Mouse (Mus musculus) neural tube, embryonic 14.5 days (tissue): ENCODE measurements around the gene St8sia4. TPM values are rescaled to one million over a fixed set of nuclear protein-coding genes. Genes with fewer than 3 reads are reported as not detected.

Experiments
- ATAC-seq: fragments of 200-750 bp; cut with Nextera tagmentation; 2 replicates; pipeline ENCODE4 v1.8.0; 2017; ENCODE audit warnings: low read depth, mild to moderate bottlenecking, moderate TSS enrichment, moderate library complexity
- H3K27ac ChIP-seq: fragments of 300-500 bp; sonication (generic); 2 replicates; pipeline ENCODE4 v1.5.1; 2014; ENCODE audit warnings: low read depth, mild to moderate bottlenecking, control low read depth, low read length, moderate library complexity, mixed read lengths
- H3K27me3 ChIP-seq: fragments of 300-500 bp; sonication (generic); 2 replicates; pipeline ENCODE4 v1.6.1; 2014; ENCODE audit warnings: low read length; ENCODE audit not compliant: control insufficient read depth, insufficient read depth
- H3K36me3 ChIP-seq: fragments of 300-500 bp; sonication (generic); 2 replicates; pipeline ENCODE4 v1.6.1; 2014; ENCODE audit warnings: low read length, mixed read lengths; ENCODE audit not compliant: control insufficient read depth, insufficient read depth
- H3K4me1 ChIP-seq: fragments of 300-500 bp; sonication (generic); 2 replicates; pipeline ENCODE4 v1.6.1; 2014; ENCODE audit warnings: low read length; ENCODE audit not compliant: control insufficient read depth, insufficient read depth
- H3K4me2 ChIP-seq: fragments of 300-500 bp; sonication (generic); 2 replicates; pipeline ENCODE4 v1.6.1; 2014; ENCODE audit warnings: mild to moderate bottlenecking, low read depth, low read length, control low read depth
- H3K4me3 ChIP-seq: fragments of 300-500 bp; sonication (generic); 2 replicates; pipeline ENCODE4 v1.5.1; 2014; ENCODE audit warnings: low read depth, low read length, control low read depth, mixed read lengths
- H3K9ac ChIP-seq: fragments of 300-500 bp; sonication (generic); replicated peaks from 2 replicates; pipeline ENCODE4 v1.6.1; 2014; ENCODE audit warnings: low read depth, mild to moderate bottlenecking, control low read depth, low read length, mixed read lengths
- H3K9me3 ChIP-seq: fragments of 300-500 bp; sonication (generic); 2 replicates; pipeline ENCODE4 v1.6.1; 2016; ENCODE audit warnings: low read length; ENCODE audit not compliant: control insufficient read depth
- WGBS: fragments of 180-500 bp; shearing (Covaris S2); extraction: QIAGEN DNeasy Blood & Tissue Kit; methylation state at CpG from one replicate; pipeline ENCODE4 v1.1.7; 2014; 5-methylcytosine and 5-hydroxymethylcytosine counted together
- polyA plus RNA-seq: library from polyadenylated mRNA; unstranded; fragments of >200 nt; fragmentation: Nextera tagmentation; extraction: Ambion mirVana; gene quantifications from 2 replicates; pipeline ENCODE4 v1.2.1, GENCODE M21; 2014

The St8sia4 gene
- polyA plus RNA-seq, 1 experiment from 2014 or later = 50.1 TPM

DNA sequence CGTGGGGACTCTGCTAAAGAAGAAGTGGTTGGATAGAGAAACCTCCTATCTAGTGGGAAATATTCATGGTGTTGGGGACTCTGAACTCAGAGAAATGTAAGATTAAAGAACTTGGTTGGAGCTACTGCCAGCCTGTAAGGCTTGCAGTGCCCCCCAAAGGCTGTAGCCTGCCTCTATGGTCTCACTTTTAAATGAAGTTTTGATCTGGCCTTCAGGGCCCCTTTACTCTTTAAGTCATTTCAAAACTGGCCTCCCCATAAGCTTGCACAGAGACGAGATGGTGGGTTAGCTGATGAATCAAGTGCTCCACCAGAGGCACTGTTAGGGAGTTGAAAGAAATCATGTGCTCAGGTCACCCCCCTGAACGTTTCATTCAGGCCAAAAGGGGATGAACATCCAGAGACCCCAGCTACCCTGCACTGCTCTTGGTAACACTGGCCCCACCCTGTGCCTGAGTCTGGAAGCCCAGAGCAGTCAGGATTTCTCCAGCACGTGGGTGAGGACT is 3.0 kb downstream of the St8sia4 start:
- Histone ChIP-seq H3K27ac (peak overlapping the region; percentile 65; the same call in 1 of the 2 replicates), H3K27me3 (no peaks in the 10 kb centered on the region), H3K9me3 (no peaks in the 10 kb centered on the region), H3K4me2 (peak overlapping the region; percentile 79), H3K4me1 (0 out of 2 replicates have a peak, but pooled peaks cover 8% of the 10 kb centered on the region), H3K9ac (peak overlapping the region; percentile 79), H3K36me3 (no peaks in the 10 kb centered on the region), H3K4me3 (peak overlapping the region; percentile 65)
- no peak for ATAC-seq
- WGBS = 19% methylated on average over 4 of the region's 4 CpGs

DNA sequence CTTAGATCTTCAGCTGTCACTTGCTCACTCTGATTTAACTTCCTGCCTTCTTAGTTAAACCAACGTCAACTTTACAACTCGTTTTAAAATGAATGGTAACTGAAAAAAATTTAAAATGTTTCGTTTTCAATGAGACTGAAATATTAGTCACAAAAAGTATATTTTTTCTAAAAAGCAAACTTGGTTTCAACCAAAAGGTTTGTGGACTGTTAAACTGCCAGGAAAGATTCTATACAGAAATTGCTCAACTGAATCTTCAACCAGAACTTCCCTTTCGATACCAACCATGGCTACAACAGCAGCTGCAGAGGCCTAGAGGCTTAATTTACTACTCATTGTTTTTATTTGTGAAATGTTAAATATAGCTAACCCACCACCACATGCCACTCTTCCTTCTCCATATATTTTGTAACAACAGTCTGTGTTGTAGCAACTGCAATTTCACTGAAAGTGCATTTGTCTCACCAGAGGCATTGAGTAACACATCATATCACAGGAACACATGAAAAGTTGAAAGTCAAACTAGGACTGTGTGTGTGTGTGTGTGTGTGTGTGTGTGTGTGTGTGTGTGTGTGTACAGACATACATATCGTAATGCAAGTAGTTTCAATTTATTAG is 10.2 kb downstream of the St8sia4 start:
- 81% methylated on average over 5 of the region's 5 CpGs for WGBS
- H3K27ac ChIP-seq = no peak overlapping the region
- no peak overlapping the region for H3K9ac ChIP-seq
- H3K27me3 ChIP-seq = no peaks in the 10 kb centered on the region
- H3K36me3 ChIP-seq = peaks cover 7% of the 10 kb centered on the region; the same call in 1 of the 2 replicates
- ATAC-seq = no peak
- H3K4me1 ChIP-seq = no peaks in the 10 kb centered on the region
- H3K4me3 ChIP-seq = no peak overlapping the region
- no peaks in the 10 kb centered on the region for H3K9me3 ChIP-seq
- no peak overlapping the region for H3K4me2 ChIP-seq

- H3K4me2 ChIP-seq = no peak overlapping the region
- H3K27ac ChIP-seq = no peak overlapping the region
- no peak overlapping the region for H3K4me3 ChIP-seq
- no peaks in the 10 kb centered on the region for H3K4me1 ChIP-seq
- no peaks in the 10 kb centered on the region for H3K9me3 ChIP-seq
- H3K9ac ChIP-seq = no peak overlapping the region
- no peaks in the 10 kb centered on the region for H3K27me3 ChIP-seq
- no peak for ATAC-seq
- peaks cover 7% of the 10 kb centered on the region for H3K36me3 ChIP-seq
- WGBS = 88% methylated on average over 9 of the region's 9 CpGs
Observed at GRCm38 (mm10) chr1:95655564-95655963, 11.8 kb downstream of the St8sia4 start.

GRCm38 (mm10) chr1:95653445-95653844 is 13.9 kb downstream of the St8sia4 start:
- no peaks in the 10 kb centered on the region for H3K4me1 ChIP-seq
- no peak overlapping the region for H3K9ac ChIP-seq
- no peaks in the 10 kb centered on the region for H3K9me3 ChIP-seq
- H3K4me3 ChIP-seq = no peak overlapping the region
- 94% methylated on average over 8 of the region's 8 CpGs for WGBS
- no peak overlapping the region for H3K4me2 ChIP-seq
- peaks cover 7% of the 10 kb centered on the region for H3K36me3 ChIP-seq
- H3K27ac ChIP-seq = no peak overlapping the region
- ATAC-seq = no peak
- H3K27me3 ChIP-seq = no peaks in the 10 kb centered on the region

DNA sequence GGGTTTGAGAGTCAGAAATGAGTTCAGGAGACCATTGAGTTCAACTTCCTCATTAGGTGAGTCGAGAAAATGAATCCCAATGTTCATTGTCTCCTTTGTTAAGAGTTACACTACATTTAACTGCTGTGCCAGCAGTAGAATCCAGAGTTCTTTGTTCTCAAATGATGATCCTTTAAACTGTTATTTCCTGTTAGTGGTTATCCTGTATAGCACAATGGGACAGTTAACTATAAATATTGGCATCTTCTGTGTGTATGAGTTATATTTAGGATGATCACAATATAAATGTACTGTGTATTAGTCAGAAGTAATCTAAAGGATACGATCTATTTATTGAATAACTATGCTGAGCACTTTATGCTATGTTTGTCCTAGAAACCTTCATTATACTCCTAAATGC is 23.1 kb downstream of the St8sia4 start:
- H3K9me3 ChIP-seq = no peaks in the 10 kb centered on the region
- H3K4me1 ChIP-seq = no peaks in the 10 kb centered on the region
- no peaks in the 10 kb centered on the region for H3K27me3 ChIP-seq
- no peaks in the 10 kb centered on the region for H3K36me3 ChIP-seq
- H3K4me2 ChIP-seq = no peak overlapping the region
- H3K27ac ChIP-seq = no peak overlapping the region
- 59% methylated on average over 2 of the region's 2 CpGs for WGBS
- H3K4me3 ChIP-seq = no peak overlapping the region
- H3K9ac ChIP-seq = no peak overlapping the region
- ATAC-seq = no peak

- Histone ChIP-seq H3K36me3 (peaks cover 2% of the 10 kb centered on the region; the same call in 1 of the 2 replicates), H3K4me1 (no peaks in the 10 kb centered on the region), H3K4me3 (no peak overlapping the region), H3K9me3 (no peaks in the 10 kb centered on the region), H3K4me2 (no peak overlapping the region), H3K9ac (no peak overlapping the region), H3K27ac (no peak overlapping the region), H3K27me3 (no peaks in the 10 kb centered on the region)
- no peak for ATAC-seq
- WGBS = 74% methylated on average over 3 of the region's 3 CpGs
Observed at GRCm38 (mm10) chr1:95639001-95639400, 28.4 kb downstream of the St8sia4 start.

- Histone ChIP-seq H3K27me3 (no peaks in the 10 kb centered on the region), H3K4me3 (no peak overlapping the region), H3K4me1 (no peaks in the 10 kb centered on the region), H3K36me3 (no peaks in the 10 kb centered on the region), H3K9ac (no peak overlapping the region), H3K4me2 (no peak overlapping the region), H3K27ac (no peak overlapping the region), H3K9me3 (no peaks in the 10 kb centered on the region)
- no peak for ATAC-seq
- 81% methylated on average over 5 of the region's 5 CpGs for WGBS
Observed at GRCm38 (mm10) chr1:95624376-95624775, 43.0 kb downstream of the St8sia4 start.

DNA sequence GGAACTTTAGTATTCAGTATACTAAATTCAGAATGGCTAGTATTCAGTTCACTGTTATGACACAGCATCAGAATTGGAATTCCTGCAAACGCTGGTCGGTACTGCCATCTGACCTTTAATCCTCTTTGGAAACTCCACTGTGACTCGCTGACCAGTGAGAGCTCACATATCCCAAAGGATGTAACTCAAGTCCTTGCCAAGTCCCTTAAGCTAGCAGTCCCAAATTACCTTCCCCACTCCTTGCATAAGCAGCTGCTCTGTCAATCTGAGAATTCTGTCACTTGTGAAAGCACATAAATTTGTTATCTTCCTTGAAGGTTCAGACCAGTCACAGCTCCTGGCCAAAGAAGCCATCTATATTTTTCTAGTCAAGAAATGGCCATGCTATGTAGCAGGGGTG is 48.7 kb downstream of the St8sia4 start:
- Histone ChIP-seq H3K36me3 (no peaks in the 10 kb centered on the region), H3K9ac (no peak overlapping the region), H3K4me3 (no peak overlapping the region), H3K27me3 (no peaks in the 10 kb centered on the region), H3K9me3 (no peaks in the 10 kb centered on the region), H3K27ac (no peak overlapping the region), H3K4me2 (no peak overlapping the region), H3K4me1 (no peaks in the 10 kb centered on the region)
- WGBS = 68% methylated on average over 3 of the region's 3 CpGs
- ATAC-seq = no peak

GRCm38 (mm10) chr1:95618125-95618524 is 49.2 kb downstream of the St8sia4 start:
- no peaks in the 10 kb centered on the region for H3K9me3 ChIP-seq
- no peaks in the 10 kb centered on the region for H3K36me3 ChIP-seq
- no peaks in the 10 kb centered on the region for H3K27me3 ChIP-seq
- no peak overlapping the region for H3K27ac ChIP-seq
- no peaks in the 10 kb centered on the region for H3K4me1 ChIP-seq
- no peak for ATAC-seq
- H3K9ac ChIP-seq = no peak overlapping the region
- WGBS = 66% methylated on average over 3 of the region's 3 CpGs
- H3K4me3 ChIP-seq = no peak overlapping the region
- no peak overlapping the region for H3K4me2 ChIP-seq
